Mouse (Mus musculus) heart, embryonic 14.5 days (tissue): ENCODE measurements around the gene Phf2. TPM values are rescaled to one million over a fixed set of nuclear protein-coding genes. Genes with fewer than 3 reads are reported as not detected.

Experiments used
- ATAC-seq: fragments of 200-750 bp; cut with Nextera tagmentation; 2 replicates; pipeline ENCODE4 v1.8.0; 2017; ENCODE audit warnings: low read depth, moderate TSS enrichment; ENCODE audit not compliant: insufficient number of reproducible peaks, insufficient read depth, low FRiP score
- H3K27ac ChIP-seq, 2 experiments: fragments of 200-500 bp in 1 of 2; fragments of 300-500 bp in 1 of 2; sonication (generic) in 1 of 2; replicated peaks in 1 of 2; 2 replicates each; pipeline ENCODE4 v1.5.1; 2012 to 2014; ENCODE audit warnings: low read depth in 2 of 2, low read length in 2 of 2, control low read depth in 1 of 2, mild to moderate bottlenecking in 1 of 2, mixed read lengths in 1 of 2; ENCODE audit not compliant: control insufficient read depth in 1 of 2, insufficient read depth in 1 of 2
- H3K27me3 ChIP-seq: fragments of 300-500 bp; sonication (generic); 2 replicates; pipeline ENCODE4 v1.6.1; 2014; ENCODE audit warnings: mild to moderate bottlenecking, low read length, control low read depth; ENCODE audit not compliant: control insufficient read depth, insufficient read depth
- H3K36me3 ChIP-seq: fragments of 300-500 bp; sonication (generic); 2 replicates; pipeline ENCODE4 v1.6.1; 2014; ENCODE audit warnings: mild to moderate bottlenecking, control low read depth, low read length, mixed read lengths; ENCODE audit not compliant: control insufficient read depth, insufficient read depth
- H3K4me1 ChIP-seq, 2 experiments: fragments of 200-500 bp in 1 of 2; fragments of 300-500 bp in 1 of 2; sonication (generic) in 1 of 2; 2 replicates each; pipeline ENCODE4 v1.6.1; 2012 to 2014; ENCODE audit warnings: low read length in 2 of 2, control low read depth in 1 of 2, mixed read lengths in 1 of 2; ENCODE audit not compliant: control insufficient read depth in 2 of 2, insufficient read depth in 2 of 2
- H3K4me2 ChIP-seq: fragments of 300-500 bp; sonication (generic); 2 replicates; pipeline ENCODE4 v1.6.1; 2014; ENCODE audit warnings: mild to moderate bottlenecking, low read length
- H3K4me3 ChIP-seq, 2 experiments: fragments of 200-500 bp in 1 of 2; fragments of 300-500 bp in 1 of 2; sonication (generic) in 1 of 2; 2 replicates each; pipeline ENCODE4 v1.5.1; 2012 to 2014; ENCODE audit warnings: low read length in 2 of 2, mild to moderate bottlenecking in 2 of 2, control low read depth in 1 of 2, low read depth in 1 of 2, moderate library complexity in 1 of 2; ENCODE audit not compliant: control insufficient read depth in 1 of 2, insufficient read depth in 1 of 2
- H3K9ac ChIP-seq: fragments of 300-500 bp; sonication (generic); 2 replicates; pipeline ENCODE4 v1.6.1; 2014; ENCODE audit warnings: mild to moderate bottlenecking, low read length
- H3K9me3 ChIP-seq: fragments of 300-500 bp; sonication (generic); 2 replicates; pipeline ENCODE4 v1.6.1; 2016; ENCODE audit warnings: low read length, control low read depth; ENCODE audit not compliant: control insufficient read depth
- WGBS: fragments of 180-500 bp; shearing (Covaris S2); extraction: QIAGEN DNeasy Blood & Tissue Kit; methylation state at CpG from one replicate; pipeline ENCODE4 v1.1.7; 2014; 5-methylcytosine and 5-hydroxymethylcytosine counted together
- polyA plus RNA-seq: library from polyadenylated mRNA; unstranded; fragments of >200 nt; fragmentation: Nextera tagmentation; extraction: Ambion mirVana; gene quantifications from 2 replicates; pipeline ENCODE4 v1.2.1, GENCODE M21; 2014

Phf2 gene
- polyA plus RNA-seq = 5.1 and 5.9 TPM in 2 replicates

- Histone ChIP-seq H3K4me1 (peaks cover 25 to 43% of the 10 kb centered on the region in 2 experiments), H3K27ac (peak within 1 kb of the TSS; percentile 81 to 86), H3K4me3 (peak within 1 kb of the TSS; percentile 88 to 92), H3K9ac (peak within 1 kb of the TSS; percentile 97), H3K36me3 (0 out of 2 replicates have a peak, but pooled peaks cover 2% of the 10 kb centered on the region), H3K4me2 (peak within 1 kb of the TSS; percentile 89), H3K9me3 (no peaks in the 10 kb centered on the region), H3K27me3 (no peaks in the 10 kb centered on the region)
- ATAC-seq = peak; percentile 32
- WGBS = under 1% methylated on average over 83 of the region's 117 CpGs
Measured at GRCm38 (mm10) chr13:48870771-48871731, at the start of gene Phf2. Gene Phf2, minus strand, starts transcription at chr13:48871119.

- Histone ChIP-seq H3K27ac (no peak overlapping the region), H3K4me2 (no peak overlapping the region), H3K4me3 (no peak overlapping the region), H3K9me3 (no peaks in the 10 kb centered on the region), H3K9ac (no peak overlapping the region), H3K4me1 (peaks cover 2 to 26% of the 10 kb centered on the region in 2 experiments), H3K36me3 (peaks cover 78% of the 10 kb centered on the region), H3K27me3 (no peaks in the 10 kb centered on the region)
- 86% methylated on average over 7 of the region's 7 CpGs for WGBS
- no peak for ATAC-seq
Measured at GRCm38 (mm10) chr13:48919756-48920415, 49.0 kb upstream of the Phf2 start.

- H3K9ac ChIP-seq = no peak overlapping the region
- no peak overlapping the region for H3K4me3 ChIP-seq
- peaks cover 0 to 21% of the 10 kb centered on the region in 2 experiments; a peak in 3 of 4 replicates for H3K4me1 ChIP-seq
- no peaks in the 10 kb centered on the region for H3K9me3 ChIP-seq
- WGBS = 94% methylated on average over 3 of the region's 3 CpGs
- no peak overlapping the region for H3K4me2 ChIP-seq
- H3K27ac ChIP-seq = 0 out of 4 replicates have a peak overlapping the region, but pooled peaks of 1 of the 2 experiments have one; percentile 28
- ATAC-seq = no peak
- H3K36me3 ChIP-seq = peaks cover 86% of the 10 kb centered on the region
- no peaks in the 10 kb centered on the region for H3K27me3 ChIP-seq
Measured at GRCm38 (mm10) chr13:48917113-48917599, 46.2 kb upstream of the Phf2 start.

- no peak overlapping the region for H3K27ac ChIP-seq
- no peaks in the 10 kb centered on the region for H3K9me3 ChIP-seq
- H3K4me3 ChIP-seq = no peak overlapping the region
- H3K36me3 ChIP-seq = peaks cover 83% of the 10 kb centered on the region
- WGBS = 85% methylated on average over 1 of the region's 1 CpGs
- no peaks in the 10 kb centered on the region for H3K27me3 ChIP-seq
- H3K4me2 ChIP-seq = no peak overlapping the region
- no peak for ATAC-seq
- peaks cover 0 to 14% of the 10 kb centered on the region in 2 experiments; a peak in 1 of 4 replicates for H3K4me1 ChIP-seq
- no peak overlapping the region for H3K9ac ChIP-seq
Measured at GRCm38 (mm10) chr13:48913680-48914079, 42.8 kb upstream of the Phf2 start.

- Histone ChIP-seq H3K4me2 (no peak overlapping the region), H3K4me1 (peaks cover 0 to 14% of the 10 kb centered on the region in 2 experiments; a peak in 1 of 4 replicates), H3K27me3 (no peaks in the 10 kb centered on the region), H3K27ac (no peak overlapping the region), H3K9me3 (no peaks in the 10 kb centered on the region), H3K9ac (no peak overlapping the region), H3K36me3 (peaks cover 89% of the 10 kb centered on the region), H3K4me3 (no peak overlapping the region)
- WGBS = 84% methylated on average over 3 of the region's 3 CpGs
- no peak for ATAC-seq
Measured at GRCm38 (mm10) chr13:48913141-48913540, 42.2 kb upstream of the Phf2 start.

- Histone ChIP-seq H3K4me1 (0 out of 4 replicates have a peak, but pooled peaks cover 0 to 6% of the 10 kb centered on the region in 2 experiments), H3K4me3 (no peak overlapping the region), H3K27ac (no peak overlapping the region), H3K27me3 (no peaks in the 10 kb centered on the region), H3K9me3 (no peaks in the 10 kb centered on the region), H3K9ac (no peak overlapping the region), H3K4me2 (no peak overlapping the region), H3K36me3 (peaks cover 84% of the 10 kb centered on the region)
- ATAC-seq = no peak
- WGBS = 91% methylated on average over 7 of the region's 7 CpGs
Measured at GRCm38 (mm10) chr13:48911426-48911825, 40.5 kb upstream of the Phf2 start.

- no peak overlapping the region for H3K9ac ChIP-seq
- H3K36me3 ChIP-seq = peaks cover 89% of the 10 kb centered on the region
- ATAC-seq = no peak
- 95% methylated on average over 2 of the region's 2 CpGs for WGBS
- H3K27ac ChIP-seq = no peak overlapping the region
- no peaks in the 10 kb centered on the region for H3K27me3 ChIP-seq
- H3K4me3 ChIP-seq = no peak overlapping the region
- H3K4me2 ChIP-seq = no peak overlapping the region
- H3K4me1 ChIP-seq = no peaks in the 10 kb centered on the region
- no peaks in the 10 kb centered on the region for H3K9me3 ChIP-seq
Measured at GRCm38 (mm10) chr13:48905458-48905857, 34.5 kb upstream of the Phf2 start.
